In genomic region chr15:82259510-82259909, GRCm38 (mm10) we compare ENCODE assay signal across 9 mouse cellular contexts. TPM values are rescaled to one million over a fixed set of nuclear protein-coding genes. Genes with fewer than 3 reads are reported as not detected.
DNase-seq lines count a peak whose midpoint lies in the region; ATAC-seq lines count a peak whose summit lies in the region.
"Had no signal": no experiment of that assay in that cellular context is flagged by ENCODE, and none has a peak within 500 bp of the region (broad histone marks: within the 10 kb centered on the region; RNA-seq: fewer than 3 reads in every experiment).

No protein-coding gene starts in this region.

- DNase-seq in frontal cortex, postnatal 10 days (ENCODE audit: low spot score in 2 of 2): peak; percentile 57 to 66
- peak; percentile 27 for DNase-seq in 3T3-L1 (ENCODE audit: low read depth, low spot score)
- peak; percentile 41 for DNase-seq in adrenal gland, adult 2 months
- DNase-seq in embryo, embryonic 10.5 days (ENCODE audit: low spot score): peak; percentile 73
- DNase-seq in kidney, postnatal 36 days: peak; percentile 56 to 88
- DNase-seq in lung, postnatal 25 days (ENCODE audit: low spot score): peak; percentile 39
- peak; percentile 73 to 88 for DNase-seq in spleen, postnatal 10 days (ENCODE audit: low spot score in 2 of 2)

- no peak for ATAC-seq in frontal cortex, adult (ENCODE audit: low TSS enrichment)

RNA-seq across cellular contexts. Expression of gene 1500009C09Rik, which starts 7.3 kb away (rescaled TPM):
- under 1 TPM; 0.31 to 0.32 TPM for total RNA-seq in adrenal gland, adult 2 months (2021)
- 0.23 and 0.26 TPM in 2 replicates for polyA plus RNA-seq in adrenal gland, adult 2 months (2012; rRNA removed)
- polyA plus RNA-seq: lung, embryonic 16.5 days had no signal

RNA-seq across cellular contexts. Expression of gene Cenpm, which starts 15.0 kb away (rescaled TPM):
- 1 to 10 TPM in 1 of 2 experiments, under 1 TPM in 1; 0.93 to 1.9 TPM for total RNA-seq in adrenal gland, adult 2 months (2021)
- 11.0 and 11.1 TPM in 2 replicates for polyA plus RNA-seq in adrenal gland, adult 2 months (2012; rRNA removed)

RNA-seq across cellular contexts. Expression of gene Sept3, which starts 15.2 kb away (rescaled TPM):
- 1 to 10 TPM; 2.9 to 4.7 TPM for total RNA-seq in adrenal gland, adult 2 months (2021)
- 2.1 and 2.9 TPM in 2 replicates for polyA plus RNA-seq in adrenal gland, adult 2 months (2012; rRNA removed)

RNA-seq across cellular contexts. Expression of gene Tnfrsf13c, which starts 35.3 kb away (rescaled TPM):
- total RNA-seq in adrenal gland, adult 2 months (2021): not detected
- polyA plus RNA-seq in adrenal gland, adult 2 months (2012; rRNA removed): 0.08 and 0.15 TPM in 2 replicates
- polyA plus RNA-seq: lung, embryonic 16.5 days had no signal

RNA-seq across cellular contexts. Expression of gene Wbp2nl, which starts 39.2 kb away (rescaled TPM):
- total RNA-seq in adrenal gland, adult 2 months (2021): not detected
- polyA plus RNA-seq in adrenal gland, adult 2 months (2012; rRNA removed): not detected in 2 replicates

Comparison
In these comparisons a context has a peak if more than half of its experiments do, and no peak if none do; other contexts are left out.
1. DNase-seq: peak in every context shown above with its lines; median percentile 80 in spleen, postnatal 10 days; 73 in embryo, embryonic 10.5 days; 72 in kidney, postnatal 36 days; 62 in frontal cortex, postnatal 10 days; 41 in adrenal gland, adult 2 months; 39 in lung, postnatal 25 days; 27 in 3T3-L1.